Mouse (Mus musculus): ENCODE data around the gene Exosc1. TPM values are rescaled to one million over a fixed set of nuclear protein-coding genes. Genes with fewer than 3 reads are reported as not detected.

Gene Exosc1
- polyA plus RNA-seq, 1 experiment: 20.3 TPM

DNA sequence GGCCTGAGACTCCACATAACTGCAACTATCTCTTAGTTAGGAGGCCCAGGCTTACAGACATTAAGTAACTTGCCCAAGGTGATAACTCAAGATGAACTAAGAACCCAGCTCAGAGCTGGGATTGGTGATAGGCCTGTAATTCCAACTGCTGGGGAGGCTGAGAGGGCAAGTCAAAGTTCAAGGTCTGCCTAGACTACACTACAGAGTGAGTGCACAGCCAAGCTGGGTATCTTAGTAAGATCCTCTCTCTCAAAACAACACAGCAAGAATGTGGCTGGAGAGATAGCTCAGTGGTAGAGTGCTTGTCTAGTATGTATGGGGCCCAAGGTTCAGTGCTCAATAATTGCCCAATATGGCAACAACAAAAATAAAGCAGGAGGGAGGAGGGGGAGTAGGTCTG lies 45.0 kb downstream of the Exosc1 start:
- Histone ChIP-seq H3K27me3 (ENCODE audit: control insufficient read depth, insufficient read depth, low read length) (no peaks in the 10 kb centered on the region), H3K27ac (ENCODE audit: control insufficient read depth, insufficient read depth, low read length) (no peak overlapping the region), H3K36me3 (ENCODE audit: control insufficient read depth, insufficient read depth, low read length) (no peaks in the 10 kb centered on the region), H3K4me3 (ENCODE audit: control insufficient read depth, insufficient read depth, low read length) (no peak overlapping the region), H3K4me1 (replicated peaks; ENCODE audit: control insufficient read depth, insufficient read depth, low read length) (no peaks in the 10 kb centered on the region)
- no peak for TF ChIP-seq CTCF (IDR thresholded peaks at IDR 0.05; ENCODE audit: borderline replicate concordance, control insufficient read depth, extremely low read depth, insufficient read depth, low read length, poor library complexity)
- no peak for TF ChIP-seq POLR2A (IDR thresholded peaks at IDR 0.05; ENCODE audit: control insufficient read depth, extremely low read depth, insufficient read depth, low read length, poor library complexity)
- no peak for DNase-seq

GRCm38 (mm10) chr19:41883882-41884281 lies 49.3 kb downstream of the Exosc1 start:
- TF ChIP-seq POLR2A (IDR thresholded peaks at IDR 0.05; ENCODE audit: control insufficient read depth, extremely low read depth, insufficient read depth, low read length, poor library complexity) (no peak), CTCF (IDR thresholded peaks at IDR 0.05; ENCODE audit: borderline replicate concordance, control insufficient read depth, extremely low read depth, insufficient read depth, low read length, poor library complexity) (no peak)
- Histone ChIP-seq H3K27me3 (ENCODE audit: control insufficient read depth, insufficient read depth, low read length) (no peaks in the 10 kb centered on the region), H3K4me1 (replicated peaks; ENCODE audit: control insufficient read depth, insufficient read depth, low read length) (no peaks in the 10 kb centered on the region), H3K36me3 (ENCODE audit: control insufficient read depth, insufficient read depth, low read length) (no peaks in the 10 kb centered on the region), H3K27ac (ENCODE audit: control insufficient read depth, insufficient read depth, low read length) (no peak overlapping the region), H3K4me3 (ENCODE audit: control insufficient read depth, insufficient read depth, low read length) (no peak overlapping the region)
- 95% methylated on average over 9 of the region's 9 CpGs for WGBS
- no peak for DNase-seq

DNA sequence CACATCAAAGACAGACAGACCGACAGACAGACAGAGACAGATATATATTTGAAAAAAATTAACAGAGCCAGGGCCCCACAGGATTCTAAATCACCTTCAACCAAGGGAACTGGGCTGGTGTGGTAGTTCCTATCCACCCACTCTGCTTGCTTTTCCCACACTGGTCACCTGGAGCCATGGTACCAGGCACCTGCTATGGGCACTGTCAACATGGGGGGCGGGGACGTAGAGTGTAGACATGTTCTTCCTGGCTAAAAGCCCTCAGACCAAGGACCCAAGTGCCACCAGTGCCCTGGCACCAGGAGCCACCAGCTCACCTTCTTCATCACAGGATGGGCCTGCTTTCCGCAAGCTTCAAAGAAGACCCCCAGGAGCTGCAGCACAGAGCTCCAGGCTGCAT lies 51.4 kb downstream of the Exosc1 start:
- Histone ChIP-seq H3K4me1 (replicated peaks; ENCODE audit: control insufficient read depth, insufficient read depth, low read length) (no peaks in the 10 kb centered on the region), H3K4me3 (ENCODE audit: control insufficient read depth, insufficient read depth, low read length) (no peak overlapping the region), H3K27ac (ENCODE audit: control insufficient read depth, insufficient read depth, low read length) (no peak overlapping the region), H3K36me3 (ENCODE audit: control insufficient read depth, insufficient read depth, low read length) (no peaks in the 10 kb centered on the region), H3K27me3 (ENCODE audit: control insufficient read depth, insufficient read depth, low read length) (no peaks in the 10 kb centered on the region)
- no peak for DNase-seq
- WGBS: 95% methylated on average over 4 of the region's 4 CpGs
- TF ChIP-seq CTCF (IDR thresholded peaks at IDR 0.05; ENCODE audit: borderline replicate concordance, control insufficient read depth, extremely low read depth, insufficient read depth, low read length, poor library complexity) (no peak), POLR2A (IDR thresholded peaks at IDR 0.05; ENCODE audit: control insufficient read depth, extremely low read depth, insufficient read depth, low read length, poor library complexity) (no peak)

DNA sequence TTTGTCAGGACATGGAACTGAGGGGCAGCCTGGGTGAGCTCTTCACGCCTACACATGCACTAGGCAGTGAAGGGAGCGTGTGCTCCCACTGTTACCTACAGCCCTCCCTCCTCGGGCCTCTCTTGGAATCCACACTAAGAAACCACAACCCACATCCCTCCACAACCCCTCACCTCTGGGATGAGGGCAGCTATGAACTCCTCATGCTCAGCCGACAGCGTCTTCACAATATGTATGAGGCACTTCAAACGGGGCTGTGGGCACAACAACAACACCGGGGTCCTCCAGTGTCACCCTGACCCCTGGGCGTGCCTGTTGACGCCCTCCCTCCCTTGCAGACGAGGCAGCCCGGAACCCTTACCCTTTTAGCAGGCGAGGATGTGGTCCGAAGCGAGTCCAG lies 58.9 kb downstream of the Exosc1 start:
- Histone ChIP-seq H3K27ac (ENCODE audit: control insufficient read depth, insufficient read depth, low read length) (no peak overlapping the region), H3K27me3 (ENCODE audit: control insufficient read depth, insufficient read depth, low read length) (no peaks in the 10 kb centered on the region), H3K4me1 (replicated peaks; ENCODE audit: control insufficient read depth, insufficient read depth, low read length) (peaks cover 27% of the 10 kb centered on the region), H3K36me3 (ENCODE audit: control insufficient read depth, insufficient read depth, low read length) (no peaks in the 10 kb centered on the region), H3K4me3 (ENCODE audit: control insufficient read depth, insufficient read depth, low read length) (no peak overlapping the region; the same call in 1 of the 2 replicates)
- 6% methylated on average over 14 of the region's 14 CpGs for WGBS
- peak; percentile 65 for DNase-seq
- TF ChIP-seq POLR2A (IDR thresholded peaks at IDR 0.05; ENCODE audit: control insufficient read depth, extremely low read depth, insufficient read depth, low read length, poor library complexity) (no peak), CTCF (IDR thresholded peaks at IDR 0.05; ENCODE audit: borderline replicate concordance, control insufficient read depth, extremely low read depth, insufficient read depth, low read length, poor library complexity) (no peak)

Other genes starting within 250 kb of the Exosc1 start
- gene Slit1, start 189.8 kb downstream of the Exosc1 start, polyA plus RNA-seq (2012; rRNA removed): 0.94 and 1.0 TPM in 2 replicates
- gene Arhgap19, start 131.4 kb downstream of the Exosc1 start, polyA plus RNA-seq (2012; rRNA removed): 18.8 and 23.0 TPM in 2 replicates
- gene Frat1, start 103.5 kb downstream of the Exosc1 start, polyA plus RNA-seq (2012; rRNA removed): 15.4 and 26.4 TPM in 2 replicates
- 27.4 and 44.5 TPM in 2 replicates for gene Frat2, start 85.3 kb downstream of the Exosc1 start, polyA plus RNA-seq (2012; rRNA removed)
- 9.7 and 10.9 TPM in 2 replicates for gene Rrp12, start 37.2 kb downstream of the Exosc1 start, polyA plus RNA-seq (2012; rRNA removed)
- 187 and 200 TPM in 2 replicates for gene Pgam1, start 21.5 kb downstream of the Exosc1 start, polyA plus RNA-seq (2012; rRNA removed)
- gene Zdhhc16, start 57 bp upstream of the Exosc1 start, polyA plus RNA-seq (2012; rRNA removed): 162 and 176 TPM in 2 replicates
- gene Mms19, start 47.7 kb upstream of the Exosc1 start, polyA plus RNA-seq (2012; rRNA removed): 142 TPM in 2 replicates
- 27.3 and 36.9 TPM in 2 replicates for gene Ubtd1, start 48.3 kb upstream of the Exosc1 start, polyA plus RNA-seq (2012; rRNA removed)
- 0.20 TPM in 1 of 2 replicates, not detected in the other for gene Ankrd2, start 102.6 kb upstream of the Exosc1 start, polyA plus RNA-seq (2012; rRNA removed)
- gene Hoga1, start 112.2 kb upstream of the Exosc1 start, polyA plus RNA-seq (2012; rRNA removed): 0.84 and 1.2 TPM in 2 replicates
- gene 4933411K16Rik, start 118.8 kb upstream of the Exosc1 start, polyA plus RNA-seq (2012; rRNA removed): 0.27 TPM in 1 of 2 replicates, not detected in the other
- gene Morn4, start 152.9 kb upstream of the Exosc1 start, polyA plus RNA-seq (2012; rRNA removed): 0.98 and 1.1 TPM in 2 replicates
- gene Pi4k2a, start 157.0 kb upstream of the Exosc1 start, polyA plus RNA-seq (2012; rRNA removed): 36.8 and 42.2 TPM in 2 replicates
- gene Avpi1, start 195.6 kb upstream of the Exosc1 start, polyA plus RNA-seq (2012; rRNA removed): 13.0 and 15.9 TPM in 2 replicates
- 44.4 and 45.7 TPM in 2 replicates for gene Marveld1, start 214.0 kb upstream of the Exosc1 start, polyA plus RNA-seq (2012; rRNA removed)
- 89.7 and 96.4 TPM in 2 replicates for gene Zfyve27, start 230.5 kb upstream of the Exosc1 start, polyA plus RNA-seq (2012; rRNA removed)